1 mouse cellular context compared by ENCODE assay signal in the genomic region with DNA sequence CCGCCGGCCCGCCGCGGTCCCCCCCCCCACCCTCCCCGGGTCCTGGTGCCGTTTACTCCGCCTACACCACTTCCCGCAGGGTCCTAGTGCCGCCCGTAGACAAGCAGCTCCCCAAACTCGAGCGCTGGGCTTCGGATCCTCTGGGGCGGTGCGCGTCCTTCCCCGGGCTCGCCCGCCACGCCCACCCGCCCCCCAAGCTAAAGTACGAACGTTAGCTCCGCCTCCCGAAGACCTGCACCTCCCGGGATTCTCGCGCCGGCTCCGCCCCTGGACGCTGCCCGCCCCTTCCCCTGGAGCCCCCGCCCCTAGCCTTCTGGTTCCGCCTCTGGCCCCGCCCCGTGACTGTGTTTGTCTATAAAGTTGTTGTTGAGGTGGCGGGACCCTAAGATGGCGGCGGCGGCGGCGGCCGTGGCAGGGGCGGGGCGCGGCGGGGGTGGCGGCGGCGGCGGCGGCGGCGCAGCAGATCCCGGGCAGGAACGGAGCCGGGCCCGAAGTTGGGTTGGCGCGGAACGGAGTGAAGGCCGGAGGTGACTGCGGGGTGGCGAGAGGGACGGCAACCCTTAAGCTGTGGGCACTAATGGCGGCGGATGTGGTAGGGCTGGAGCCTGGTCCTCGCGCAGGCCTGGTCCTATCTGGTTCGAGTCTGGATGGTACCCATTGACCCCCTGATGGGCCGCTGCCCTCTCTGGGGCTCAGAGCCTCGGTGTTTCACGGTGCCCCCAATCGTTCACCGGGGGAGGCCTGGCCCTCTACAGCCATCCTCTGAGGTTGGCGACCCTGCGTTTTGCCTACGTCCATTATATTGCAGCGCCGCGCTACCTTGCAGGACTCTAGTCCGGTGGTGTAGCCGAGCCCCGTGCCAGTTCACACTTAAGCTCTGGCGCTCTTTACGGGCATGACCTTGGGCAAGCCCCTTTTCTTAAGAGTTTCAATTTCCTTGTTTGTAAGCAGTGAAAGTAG.
TF ChIP-seq lines count a peak whose summit lies in the region.

Drap1 (minus strand) TSS at position 198 of the 960 bp plus-strand sequence.
AI837181 (plus strand) TSS at position 363 of the 960 bp plus-strand sequence.

TF ChIP-seq in CH12.LX, 34 proteins besides CTCF, POLR2A, EP300 and RAD21:
- TF ChIP-seq ZKSCAN1 (IDR thresholded peaks at IDR 0.05; ENCODE audit: borderline replicate concordance, low read depth, low read length), result no peak
- no peak for TF ChIP-seq ZNF384 (IDR thresholded peaks at IDR 0.05; ENCODE audit: low read depth, low read length)
- TF ChIP-seq MAX (IDR thresholded peaks at IDR 0.05; ENCODE audit: low read length), result no peak
- no peak for TF ChIP-seq TBP (conservative IDR thresholded peaks at IDR 0.05; ENCODE audit: low read depth, low read length)
- no peak for TF ChIP-seq USF2 (conservative IDR thresholded peaks at IDR 0.05; ENCODE audit: low read depth, low read length)
- TF ChIP-seq MAFK (IDR thresholded peaks at IDR 0.05; ENCODE audit: insufficient replicate concordance, low read length), result no peak
- no peak for TF ChIP-seq SMC3 (IDR thresholded peaks at IDR 0.05; ENCODE audit: low read depth, low read length)
- TF ChIP-seq GABPA (IDR thresholded peaks at IDR 0.05; ENCODE audit: insufficient replicate concordance, low read depth, low read length), result no peak
- TF ChIP-seq ELF1 (IDR thresholded peaks at IDR 0.05; ENCODE audit: low read depth, low read length), result peak; percentile 70
- no peak for TF ChIP-seq CHD1 (IDR thresholded peaks at IDR 0.05; ENCODE audit: low read depth, low read length)
- peak; percentile 63 for TF ChIP-seq HCFC1 (IDR thresholded peaks at IDR 0.05; ENCODE audit: low read depth, low read length)
- no peak; the same call in 1 of the 2 replicates for TF ChIP-seq MAZ (IDR thresholded peaks at IDR 0.05; ENCODE audit: low read depth, low read length)
- TF ChIP-seq ETS1 (conservative IDR thresholded peaks at IDR 0.05; ENCODE audit: low read depth, low read length), result no peak
- no peak for TF ChIP-seq JUND (conservative IDR thresholded peaks at IDR 0.05; ENCODE audit: low read depth, low read length)
- no peak for TF ChIP-seq ZC3H11A (IDR thresholded peaks at IDR 0.05; ENCODE audit: low read depth, low read length)
- peak; percentile 12 for TF ChIP-seq MXI1 (IDR thresholded peaks at IDR 0.05; ENCODE audit: low read depth, low read length)
- TF ChIP-seq MEF2A (IDR thresholded peaks at IDR 0.05; ENCODE audit: borderline replicate concordance, low read depth, low read length), result 0 out of 2 replicates have a peak, but pooled peaks have one; percentile 8
- TF ChIP-seq USF1 (IDR thresholded peaks at IDR 0.05; ENCODE audit: low read depth, low read length), result no peak
- TF ChIP-seq SIN3A (IDR thresholded peaks at IDR 0.05; ENCODE audit: low read length), result no peak
- no peak for TF ChIP-seq PAX5 (IDR thresholded peaks at IDR 0.05; ENCODE audit: low read length)
- TF ChIP-seq UBTF (IDR thresholded peaks at IDR 0.05; ENCODE audit: low read depth, low read length), result peak; percentile 40; the same call in 1 of the 2 replicates
- TF ChIP-seq BHLHE40 (IDR thresholded peaks at IDR 0.05; ENCODE audit: low read depth, low read length), result no peak
- TF ChIP-seq E2F4 (IDR thresholded peaks at IDR 0.05; ENCODE audit: insufficient replicate concordance, low read depth, low read length), result no peak
- TF ChIP-seq IRF4 (IDR thresholded peaks at IDR 0.05; ENCODE audit: low read depth, low read length), result peak; percentile 20; the same call in 1 of the 2 replicates
- peak; percentile 44; the same call in 1 of the 2 replicates for TF ChIP-seq NRF1 (IDR thresholded peaks at IDR 0.05; ENCODE audit: low read depth, low read length)
- no peak for TF ChIP-seq NELFE (IDR thresholded peaks at IDR 0.05; ENCODE audit: low read depth, low read length)
- 0 out of 2 replicates have a peak, but pooled peaks have one; percentile 8 for TF ChIP-seq KAT2A (IDR thresholded peaks at IDR 0.05; ENCODE audit: insufficient replicate concordance, low read length)
- TF ChIP-seq ZMIZ1 (IDR thresholded peaks at IDR 0.05; ENCODE audit: low read depth, low read length), result peak; percentile 10; the same call in 1 of the 2 replicates
- no peak for TF ChIP-seq JUN (IDR thresholded peaks at IDR 0.05; ENCODE audit: insufficient read depth, low read depth, low read length)
- TF ChIP-seq RCOR1 (conservative IDR thresholded peaks at IDR 0.05; ENCODE audit: low read depth, low read length), result no peak
- TF ChIP-seq TCF12 (IDR thresholded peaks at IDR 0.05; ENCODE audit: low read depth, low read length), result peak; percentile 45; the same call in 1 of the 2 replicates
- TF ChIP-seq MYC (IDR thresholded peaks at IDR 0.05; ENCODE audit: low read depth, low read length), result no peak
- no peak for TF ChIP-seq POLR2AphosphoS2 (IDR thresholded peaks at IDR 0.05; ENCODE audit: low read depth, low read length)
- no peak for TF ChIP-seq CHD2 (IDR thresholded peaks at IDR 0.05; ENCODE audit: low read length)
